Mouse (Mus musculus) adrenal gland, postnatal 36 days (tissue): Measurements from ENCODE around the gene Coq8b. TPM values are rescaled to one million over a fixed set of nuclear protein-coding genes. Genes with fewer than 3 reads are reported as not detected.

Experiments
- DNase-seq, 2 experiments: peaks; one replicate each; pipeline ENCODE4 v3.0.0; 2021; ENCODE audit warnings: mixed read lengths in 1 of 2
- long read RNA-seq, 2 experiments: library from polyadenylated mRNA; stranded (forward); transcript quantifications; one replicate each; pipeline ENCODE4 v2.0.0; 2021; ENCODE audit warnings: borderline sequencing depth in 2 of 2
- total RNA-seq, 2 experiments: library from RNA; stranded (reverse); gene quantifications; 2 replicates each; pipeline ENCODE4 v1.2.3; 2021

Coq8b gene
- total RNA-seq = 10 to 100 TPM; 41.3 to 70.6 TPM
- long read RNA-seq, experiment 1, transcript Coq8b-201 (15 exons, 2,181 nt) = major isoform, 150 of 184 reads
- long read RNA-seq, experiment 1, partial matches to known transcripts = 17 of 184 reads
- long read RNA-seq, experiment 1, other reads (novel, unspliced or antisense) = 15 of 184 reads
- long read RNA-seq, experiment 2, transcript Coq8b-201 (15 exons, 2,181 nt) = major isoform, 30 of 42 reads
- long read RNA-seq, experiment 2, partial matches to known transcripts = 3 of 42 reads
- long read RNA-seq, experiment 2, other reads (novel, unspliced or antisense) = 9 of 42 reads

DNA sequence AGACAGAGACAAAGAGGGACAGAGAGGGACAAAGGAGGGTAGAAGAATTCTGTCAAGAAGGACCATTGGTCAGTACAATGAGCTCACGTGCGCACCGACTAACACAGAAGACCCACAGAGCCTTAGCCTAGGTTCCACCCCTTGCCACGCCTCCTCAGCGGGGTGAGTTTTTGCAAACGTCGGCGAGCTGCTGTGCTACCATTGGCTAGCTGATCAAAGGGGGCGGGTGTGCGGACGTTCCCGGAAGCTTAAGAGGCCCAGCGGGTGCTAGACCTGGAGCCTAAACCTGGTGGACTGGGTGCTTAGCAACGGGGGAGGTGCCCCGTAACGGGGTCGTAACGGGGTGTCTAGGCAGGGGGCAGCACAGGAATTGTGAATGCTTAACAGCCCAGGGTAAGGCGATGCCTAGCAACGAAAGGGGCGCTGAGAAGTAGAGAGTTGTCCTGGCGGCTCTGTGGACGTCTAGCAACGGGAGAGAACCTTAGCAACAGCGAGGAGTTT, at the start of gene Coq8b:
Gene Coq8b (plus strand): TSS at position 243 of the 501 bp plus-strand sequence.
- peak; percentile 96 to 97 for DNase-seq

DNA sequence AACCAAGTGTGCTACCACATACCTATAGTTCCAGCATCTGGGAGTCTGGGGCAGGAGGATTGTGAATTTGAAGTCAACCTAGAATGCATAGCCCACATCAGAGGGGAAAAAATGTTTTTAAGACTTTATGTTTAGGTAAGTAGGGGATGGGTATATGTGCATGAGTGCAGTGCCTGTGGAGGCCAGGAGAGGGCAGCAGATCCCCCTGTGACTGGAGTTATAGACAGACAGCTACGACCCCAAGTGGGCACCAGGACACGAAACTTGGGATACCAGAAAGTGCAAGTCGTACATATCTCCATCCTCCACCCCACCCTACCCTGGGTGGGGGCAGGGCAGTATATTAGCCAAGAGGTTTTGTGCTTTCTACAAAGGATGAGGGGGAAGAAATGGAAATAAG, 47.9 kb upstream of the Coq8b start:
- DNase-seq = peak in 1 of 2 experiments; percentile 64

DNA sequence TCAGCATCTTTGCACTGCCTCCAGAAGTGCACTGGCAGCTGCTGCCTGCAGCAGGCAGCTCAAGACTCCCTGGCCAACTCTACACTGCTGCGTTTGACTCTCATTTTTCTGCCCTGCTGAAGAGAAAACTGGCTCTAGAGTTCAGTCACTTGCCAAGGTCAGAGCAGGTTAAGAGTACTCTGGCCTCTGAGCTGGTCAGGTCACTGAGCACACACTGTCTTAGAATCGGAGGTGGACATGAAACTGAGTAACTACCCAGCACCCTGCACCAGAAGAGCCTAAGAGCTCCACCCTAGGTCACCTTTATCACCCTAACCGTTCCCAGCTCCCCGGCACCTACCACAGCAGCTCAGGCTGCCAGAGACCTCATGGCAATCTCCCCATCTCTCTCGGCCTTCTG, 46.8 kb upstream of the Coq8b start:
- DNase-seq = no peak

DNA sequence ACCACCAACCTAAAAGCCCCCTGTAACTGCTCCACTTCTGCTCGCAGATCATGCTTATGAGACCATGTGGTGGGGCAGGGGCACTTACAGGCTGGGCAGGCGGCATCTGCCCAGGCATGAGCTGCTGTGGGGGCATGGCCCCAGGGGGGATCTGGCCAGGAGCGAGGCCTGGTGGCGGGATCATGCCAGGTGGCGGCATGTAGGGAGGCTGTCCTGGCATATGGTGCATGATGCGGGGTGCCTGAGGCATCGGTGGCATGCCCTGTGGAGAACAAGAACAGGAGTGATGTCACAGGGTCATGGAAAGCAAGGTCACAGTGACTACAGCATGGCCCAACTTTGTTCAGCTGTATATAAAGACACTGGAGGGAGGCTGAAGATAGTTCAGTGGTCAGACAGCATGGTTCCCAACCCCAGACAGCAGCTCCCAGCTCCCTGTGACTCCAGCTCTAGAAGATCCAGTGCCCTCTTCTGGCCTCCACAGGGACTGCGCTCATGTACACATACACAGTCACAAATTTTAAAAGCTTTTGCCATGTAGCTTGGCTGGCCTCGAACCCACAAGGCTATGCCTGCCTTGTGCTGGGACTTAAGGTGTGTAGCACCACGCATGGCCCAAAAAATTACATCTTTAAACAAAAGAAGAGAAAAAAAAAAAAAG, 43.4 kb upstream of the Coq8b start:
- DNase-seq = no peak

- no peak for DNase-seq
Measured at GRCm38 (mm10) chr7:27192434-27192833, 40.4 kb upstream of the Coq8b start.

DNA sequence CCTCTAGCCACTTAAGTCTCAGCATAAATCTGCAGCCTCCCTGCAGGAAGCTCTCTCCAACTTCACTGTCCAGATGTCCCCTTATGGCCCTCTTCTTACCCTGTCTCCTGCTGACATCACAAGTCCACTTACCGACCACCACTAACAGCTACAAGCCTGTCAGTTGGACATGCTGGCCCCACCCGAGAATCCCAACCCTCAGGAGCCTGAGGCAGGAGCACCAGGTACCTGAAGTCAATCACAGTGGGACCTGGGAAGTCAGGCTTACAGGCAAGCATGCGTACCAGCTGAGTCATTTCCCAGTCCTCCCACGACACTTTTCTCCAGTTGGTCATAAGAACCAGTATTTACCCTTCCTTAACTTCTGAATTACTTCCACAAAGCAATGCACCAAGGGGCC, 39.1 kb upstream of the Coq8b start:
- DNase-seq = no peak

DNA sequence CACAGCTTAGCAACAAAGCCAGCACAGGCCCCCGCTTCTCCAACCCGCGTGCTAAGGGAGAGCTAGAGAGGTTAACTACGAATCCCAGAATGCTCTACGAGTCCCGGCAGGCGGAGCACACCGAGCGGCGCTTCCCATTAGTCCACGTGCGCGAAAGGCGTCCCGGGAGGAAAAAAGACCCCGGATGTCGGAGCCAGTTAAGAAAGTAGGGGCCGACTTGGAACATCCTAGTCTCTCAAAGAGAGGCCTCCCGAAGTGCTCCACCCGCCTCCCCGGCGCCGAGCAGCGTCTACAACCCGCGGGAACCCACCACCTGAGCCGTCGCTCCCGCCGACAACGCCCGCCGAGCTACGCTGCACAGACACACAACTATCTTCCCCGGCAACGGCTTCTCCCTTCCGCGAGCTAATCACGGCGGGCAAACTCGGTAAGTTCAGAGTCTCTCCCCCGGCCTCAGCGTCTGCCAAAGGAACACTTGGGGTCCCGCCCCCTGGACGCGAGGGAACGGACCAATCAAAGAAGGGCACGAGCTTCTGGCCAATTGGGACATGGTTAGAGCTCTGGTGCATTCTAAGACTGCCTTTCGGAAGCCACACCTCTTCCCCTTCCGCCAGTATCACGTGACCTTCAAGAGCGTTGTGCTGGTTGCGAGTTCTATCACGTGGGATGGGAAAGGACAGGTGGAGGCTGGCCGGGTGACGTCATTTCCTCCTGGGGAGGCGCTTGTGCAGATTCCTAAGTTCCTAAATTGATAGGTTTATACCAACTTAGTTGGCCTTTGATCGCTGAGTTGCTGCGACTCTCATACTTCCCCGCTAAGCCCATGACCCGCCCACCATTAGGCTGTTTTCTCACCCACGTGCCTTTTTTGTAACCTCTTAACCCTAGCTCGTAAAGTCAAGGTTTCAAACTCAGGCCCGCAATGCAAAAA, 36.9 kb upstream of the Coq8b start, which contains the start of the genes BC024978 and Snrpa:
Gene BC024978 (plus strand): TSS at position 101 of the 931 bp plus-strand sequence.
Gene Snrpa (minus strand): TSS at position 591 of the 931 bp plus-strand sequence.
- peak; percentile 96 to 97 for DNase-seq

GRCm38 (mm10) chr7:27197136-27197535, 35.7 kb upstream of the Coq8b start:
- no peak for DNase-seq

DNA sequence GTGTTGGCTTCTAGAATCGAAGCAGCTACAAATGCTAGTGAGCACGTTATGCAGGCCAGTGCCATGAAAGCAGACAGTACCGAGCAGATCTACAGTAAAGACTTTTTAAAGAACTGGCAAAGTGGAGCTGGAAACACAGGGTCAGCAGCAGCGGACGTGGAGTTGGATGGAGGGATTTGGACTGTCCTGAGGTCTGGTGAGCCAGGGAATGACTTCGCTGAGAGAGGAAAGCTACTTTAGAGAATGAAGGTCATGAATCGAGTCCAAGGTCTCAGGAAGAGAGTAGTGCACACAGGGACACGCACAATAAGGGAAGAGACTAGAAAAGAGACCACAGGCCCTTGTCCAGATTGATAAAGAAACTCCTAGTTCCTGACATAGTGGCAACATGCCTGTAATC, 35.2 kb upstream of the Coq8b start:
- peak; percentile 41 to 55 for DNase-seq

GRCm38 (mm10) chr7:27198355-27198754, 34.5 kb upstream of the Coq8b start:
- no peak for DNase-seq

DNA sequence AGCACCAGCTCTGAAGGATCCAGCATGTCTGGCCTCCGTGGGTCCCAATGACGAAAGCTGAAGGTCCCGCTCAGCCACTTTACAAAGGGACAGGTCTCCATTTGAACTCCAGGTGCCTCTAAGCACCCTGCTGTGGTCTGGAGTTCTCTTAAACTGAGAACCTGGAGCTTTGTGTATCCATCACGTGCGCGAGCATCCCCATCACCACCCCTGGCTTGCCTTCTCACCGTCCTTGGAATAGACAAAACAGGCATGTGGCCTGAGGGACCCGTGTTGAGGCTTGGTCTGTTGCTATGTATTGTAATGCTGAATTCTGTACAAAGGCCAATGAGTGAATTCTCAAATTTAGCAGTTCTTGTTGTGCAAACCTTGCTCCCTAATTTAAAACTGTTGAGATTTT, 34.0 kb upstream of the Coq8b start:
- DNase-seq = no peak

GRCm38 (mm10) chr7:27203730-27204449, 28.9 kb upstream of the Coq8b start:
- DNase-seq = no peak

DNA sequence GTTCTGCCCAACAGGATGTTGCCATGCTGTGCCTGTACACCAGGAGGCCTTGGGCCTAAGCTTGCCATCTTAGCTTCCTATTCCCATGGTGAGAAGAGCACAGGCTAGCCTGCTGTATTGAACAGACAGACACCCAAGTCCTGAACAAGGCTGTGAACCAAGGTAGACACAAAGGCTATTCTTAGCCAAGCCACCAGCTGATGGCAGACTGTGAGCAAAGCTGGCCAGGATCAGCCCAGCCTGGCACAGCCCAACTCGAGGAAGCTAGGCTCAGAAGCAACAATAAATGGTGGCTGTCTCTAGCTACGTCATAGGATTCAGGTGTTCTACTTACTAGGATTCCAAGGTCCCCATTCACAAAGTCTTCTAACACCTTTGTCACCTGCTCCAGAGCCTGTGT, 20.2 kb upstream of the Coq8b start:
- DNase-seq = no peak

DNA sequence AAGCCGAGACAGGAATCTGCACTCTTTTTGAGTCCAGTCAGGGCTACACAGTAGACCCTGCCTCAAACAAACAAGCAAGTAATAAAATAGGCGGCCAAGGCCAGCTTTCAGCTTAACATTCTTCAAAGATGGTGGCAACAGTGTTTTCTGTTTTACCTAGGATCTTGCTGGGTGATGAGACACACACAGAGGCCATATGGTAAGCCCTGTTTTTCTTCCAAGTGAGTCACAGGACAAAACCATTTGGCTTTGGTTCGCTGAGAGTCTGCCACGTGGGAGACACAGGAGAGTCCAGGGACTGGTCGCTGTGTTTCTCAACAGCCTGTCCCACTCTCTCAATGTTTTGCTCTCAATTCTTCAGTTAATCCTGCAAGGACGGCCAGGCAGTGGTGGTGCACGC, 14.2 kb upstream of the Coq8b start:
- DNase-seq = peak; percentile 30 to 31

GRCm38 (mm10) chr7:27219937-27220336, 12.9 kb upstream of the Coq8b start:
- no peak for DNase-seq

DNA sequence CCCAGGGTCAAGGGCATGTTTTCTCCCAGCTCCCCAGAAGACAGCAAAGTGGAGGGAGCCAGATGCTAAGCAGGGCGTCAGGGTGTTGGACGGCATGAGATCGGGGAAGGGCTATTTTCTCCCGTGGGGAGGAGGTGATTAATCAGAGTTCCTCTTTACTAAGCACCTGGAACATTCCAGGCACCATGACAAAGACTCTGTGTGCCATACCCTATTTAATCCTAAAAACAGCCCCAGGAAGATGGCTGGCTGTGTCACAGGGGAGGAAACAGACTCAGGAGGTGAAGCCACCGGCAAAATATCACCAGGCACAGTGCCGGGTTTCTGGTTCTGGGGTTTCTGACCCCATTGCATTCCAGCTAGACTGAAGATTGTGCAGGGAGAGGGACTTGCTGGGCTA, 10.9 kb upstream of the Coq8b start:
- no peak for DNase-seq

GRCm38 (mm10) chr7:27222538-27222937, 10.3 kb upstream of the Coq8b start:
- DNase-seq = no peak

DNA sequence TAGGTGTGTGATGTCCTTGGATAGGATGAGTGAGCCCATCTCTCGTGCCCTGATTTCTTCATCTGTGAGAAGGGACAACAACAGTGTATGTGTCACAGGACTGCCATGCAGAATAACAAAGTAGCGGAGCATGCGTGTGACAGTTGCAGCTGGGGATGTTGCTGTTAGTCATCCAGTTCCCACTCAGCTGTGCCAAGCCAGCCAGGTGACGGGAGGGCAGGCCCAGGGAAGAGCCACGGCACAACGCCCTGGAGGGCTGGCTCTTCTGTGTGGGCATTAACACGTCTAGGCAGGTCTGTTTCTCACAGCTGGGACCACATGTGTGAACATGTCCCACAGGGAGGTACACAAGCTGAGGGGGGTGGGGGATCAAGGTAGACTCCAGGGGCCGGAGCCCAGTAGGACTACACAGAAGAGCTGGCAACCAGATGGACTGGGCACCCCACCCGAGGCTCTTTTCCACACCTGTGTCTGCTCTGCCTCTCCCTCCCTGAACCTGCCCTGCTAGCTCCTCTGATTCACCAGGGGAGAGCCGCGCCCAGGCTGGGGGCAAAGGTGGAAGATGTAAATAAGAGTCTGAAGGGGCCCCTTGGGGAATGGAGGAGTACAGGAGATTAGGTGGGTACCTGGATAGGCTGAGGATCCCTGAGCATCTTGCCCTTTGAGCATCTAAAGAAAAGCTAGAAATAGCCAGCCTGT, 7.8 kb upstream of the Coq8b start:
- peak; percentile 76 to 80 for DNase-seq

- DNase-seq = no peak
Measured at GRCm38 (mm10) chr7:27227276-27227675, 5.5 kb upstream of the Coq8b start.

- DNase-seq = peak; percentile 32 to 52
Measured at GRCm38 (mm10) chr7:27227676-27228075, 5.1 kb upstream of the Coq8b start.

- peak; percentile 94 to 95 for DNase-seq
Measured at GRCm38 (mm10) chr7:27228281-27228821, 4.5 kb upstream of the Coq8b start, which contains the start of gene Itpkc. Itpkc (minus strand) TSS chr7:27228661.
